Mouse (Mus musculus) inflammation-experienced regulatory T-cells, adult 6 months (primary cell): Measurements from ENCODE around the gene Snrnp27. TPM values are rescaled to one million over a fixed set of nuclear protein-coding genes. Genes with fewer than 3 reads are reported as not detected.

Source experiments
- ATAC-seq: one replicate; pipeline ENCODE4 v1.8.0; 2017
- polyA plus RNA-seq, 3 experiments: library from polyadenylated mRNA; unstranded; fragments of 100-300 nt; shearing (Covaris generic); gene quantifications; one replicate each; pipeline ENCODE4 v1.2.1; 2017

The Snrnp27 gene
- 100 to 1,000 TPM; 110 to 152 (median 125) TPM for polyA plus RNA-seq

DNA sequence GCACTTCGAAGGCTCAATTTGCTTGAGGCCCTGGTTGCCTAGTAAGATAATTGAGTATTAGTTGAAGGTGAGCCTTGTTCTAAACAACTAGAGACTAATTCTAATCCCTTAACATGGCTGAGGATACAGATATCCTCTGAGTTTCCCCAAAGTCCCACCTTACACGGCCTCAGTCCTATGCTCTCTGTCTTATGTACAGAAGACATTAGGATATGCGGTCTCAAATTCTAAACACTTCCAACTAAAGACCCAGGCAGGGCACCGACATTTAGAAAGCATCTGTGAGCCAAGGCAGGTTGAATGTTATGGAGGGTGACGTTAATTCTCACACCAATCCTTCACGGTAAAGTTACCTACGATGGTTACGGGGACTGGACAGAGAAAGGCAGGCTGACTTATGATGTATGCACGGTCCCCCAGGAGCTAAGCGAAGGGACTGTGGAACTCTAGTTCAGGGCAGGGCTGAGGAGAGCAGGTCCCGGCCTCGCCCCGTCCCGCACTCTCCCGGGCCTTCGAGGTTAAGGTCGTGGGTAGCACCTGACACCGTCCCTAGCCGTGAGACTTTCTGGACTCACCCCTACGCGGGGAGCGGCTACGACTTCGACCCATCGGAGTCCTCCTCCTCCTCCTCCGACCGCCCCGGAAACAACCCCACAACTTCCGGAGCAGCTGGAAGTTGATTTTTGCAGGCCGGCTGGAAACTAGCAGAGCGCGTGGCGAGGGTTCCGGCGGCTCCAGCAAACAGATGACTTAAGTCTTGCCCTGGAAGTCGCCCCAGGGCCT, at the start of gene Snrnp27:
Snrnp27 (minus strand) TSS at position 651 of the 783 bp plus-strand sequence.
- ATAC-seq = peak; percentile 95

- ATAC-seq = peak; percentile 95
These were observed 49.0 kb upstream of the Snrnp27 start, which contains the start of gene Gmcl1 for GRCm38 (mm10) chr6:86733183-86733876. Gmcl1 (minus strand) TSS chr6:86733383.

- ATAC-seq = peak; percentile 18
These were observed 48.2 kb upstream of the Snrnp27 start for GRCm38 (mm10) chr6:86732276-86733173.

GRCm38 (mm10) chr6:86728711-86729110, 44.4 kb upstream of the Snrnp27 start:
- no peak for ATAC-seq

DNA sequence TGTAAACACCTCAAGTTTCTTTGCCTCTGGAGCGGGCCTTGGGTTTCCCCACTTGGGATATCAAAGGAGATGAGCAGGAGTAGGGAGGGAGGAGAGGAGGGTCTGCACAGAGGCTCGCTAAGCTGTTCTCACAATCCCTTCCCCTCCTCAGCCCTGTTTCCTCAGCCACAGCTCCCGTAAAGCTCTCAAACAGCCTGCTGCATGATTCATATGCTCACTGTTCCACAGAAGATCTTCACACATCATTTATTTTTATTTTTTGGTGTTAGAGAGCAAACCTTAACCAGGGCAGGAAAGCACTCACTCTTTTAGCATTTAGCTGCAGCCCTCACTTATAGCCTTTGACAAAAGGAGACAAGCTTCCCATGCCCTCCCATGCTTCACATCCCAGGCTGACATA, 37.7 kb upstream of the Snrnp27 start:
- no peak for ATAC-seq

- no peak for ATAC-seq
These were observed 23.9 kb upstream of the Snrnp27 start for GRCm38 (mm10) chr6:86708072-86708774.

GRCm38 (mm10) chr6:86702577-86702976, 18.3 kb upstream of the Snrnp27 start:
- no peak for ATAC-seq

GRCm38 (mm10) chr6:86697903-86698302, 13.6 kb upstream of the Snrnp27 start:
- no peak for ATAC-seq

DNA sequence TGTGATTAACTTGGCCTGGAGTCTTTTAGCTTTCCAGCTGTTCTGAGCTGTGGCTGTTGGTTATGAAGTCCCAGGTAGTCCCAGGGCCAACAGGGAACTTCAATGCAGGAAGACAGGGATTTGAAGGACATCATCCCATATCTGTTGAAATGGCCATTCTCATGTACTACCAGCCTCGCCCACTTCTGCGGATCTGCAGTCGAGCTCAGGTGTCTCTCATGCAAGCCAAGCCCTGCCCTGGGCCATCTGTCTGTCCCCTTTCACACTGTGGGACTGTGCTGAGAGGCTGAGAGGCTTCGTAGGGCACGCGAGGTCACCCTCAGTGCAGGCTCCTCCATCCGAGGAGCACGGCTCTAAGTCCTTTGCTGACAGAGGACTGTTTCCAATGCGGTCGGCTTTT, 11.9 kb upstream of the Snrnp27 start:
- ATAC-seq = no peak

DNA sequence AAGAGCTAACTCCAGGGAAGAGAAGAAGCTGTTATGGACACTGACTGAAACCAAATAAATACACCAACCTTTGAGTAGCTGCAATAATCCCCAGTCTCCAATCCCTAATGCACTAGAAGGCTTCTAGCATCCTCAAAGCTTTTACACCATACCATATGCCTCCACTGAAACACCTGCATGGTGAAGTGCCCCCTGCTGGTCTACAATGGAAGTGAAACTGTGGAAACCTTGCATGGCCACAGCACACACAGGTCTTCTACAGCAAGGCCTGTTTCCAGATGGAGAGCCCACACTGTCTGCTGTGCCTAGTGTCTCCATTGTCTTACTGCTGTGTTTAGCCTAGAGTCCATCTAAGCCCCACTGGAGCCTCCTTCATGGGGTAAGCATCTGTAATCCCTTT, 10.1 kb upstream of the Snrnp27 start:
- ATAC-seq = peak; percentile 73

DNA sequence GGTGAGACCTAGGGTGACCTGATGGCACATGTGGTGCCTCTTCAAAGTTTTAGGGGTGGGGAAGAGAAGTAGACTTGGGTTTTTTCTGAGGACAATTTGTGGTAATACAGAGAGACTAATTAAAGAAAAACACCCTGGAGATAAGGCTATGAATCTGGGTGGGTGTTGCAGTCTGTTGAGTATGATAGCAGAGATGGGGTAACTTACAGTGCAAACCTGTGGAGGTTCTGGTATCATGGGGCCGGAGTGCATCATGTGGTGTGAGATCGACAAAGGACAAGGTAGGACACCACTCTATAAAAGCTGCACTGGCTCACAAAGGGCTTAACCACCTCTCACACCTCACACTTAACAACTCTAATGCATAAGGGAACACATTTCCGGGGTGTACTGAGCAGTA, 5.3 kb upstream of the Snrnp27 start:
- no peak for ATAC-seq

DNA sequence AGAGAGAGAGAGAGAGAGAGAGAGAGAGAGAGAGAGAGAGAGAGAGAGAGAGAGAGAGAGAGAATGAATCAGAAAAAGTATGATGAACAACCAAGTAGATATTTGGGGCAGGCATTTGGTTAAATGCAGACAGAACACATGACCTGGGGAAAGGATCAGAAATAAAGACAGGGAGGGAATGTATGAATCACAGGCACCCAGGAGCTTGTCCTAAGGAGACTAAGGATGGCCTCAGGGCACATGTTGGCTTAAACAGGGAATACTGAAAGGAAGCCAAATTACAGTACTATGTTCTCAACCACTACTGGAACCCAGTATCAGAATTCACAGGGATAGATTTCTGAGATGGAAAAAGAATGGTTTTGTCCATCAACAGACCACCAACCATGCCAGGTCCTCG, 2.6 kb upstream of the Snrnp27 start:
- no peak for ATAC-seq

DNA sequence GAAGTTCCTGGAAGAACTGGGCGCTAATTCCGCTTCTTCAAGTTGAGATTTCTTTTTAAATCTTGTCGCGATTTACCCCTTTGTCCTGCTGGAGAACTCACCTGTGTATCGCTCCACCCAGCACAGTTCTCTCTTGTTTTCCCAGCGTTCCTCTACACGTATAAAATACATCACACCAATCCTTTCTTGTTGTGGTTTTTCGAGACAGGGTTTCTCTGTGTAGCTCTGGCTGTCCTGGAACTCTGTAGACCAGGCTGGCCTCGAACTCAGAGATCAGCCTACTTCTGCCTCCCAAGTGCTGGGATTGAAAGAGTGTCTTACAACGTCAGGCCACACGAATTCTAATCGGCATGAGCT, 311 bp upstream of the Snrnp27 start:
- ATAC-seq = no peak

DNA sequence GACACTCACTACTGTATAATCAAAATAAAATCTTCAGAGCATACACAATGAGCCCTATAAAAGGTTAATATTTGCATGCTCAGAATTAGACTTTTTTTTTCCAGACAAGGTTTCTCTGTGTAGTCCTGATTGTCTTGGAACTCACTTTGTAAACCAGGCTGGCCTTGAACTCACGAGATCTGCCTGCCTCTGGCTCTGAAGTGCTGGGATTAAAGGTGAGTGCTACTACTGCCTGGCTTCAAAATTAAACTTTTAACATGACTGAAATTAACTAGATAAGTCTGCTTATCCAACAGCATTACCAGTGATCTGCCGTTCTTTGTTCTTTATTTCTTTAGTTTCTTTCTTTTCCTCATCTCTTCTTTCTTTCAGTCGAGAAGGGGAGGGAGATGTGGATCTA, 3.0 kb downstream of the Snrnp27 start:
- no peak for ATAC-seq

DNA sequence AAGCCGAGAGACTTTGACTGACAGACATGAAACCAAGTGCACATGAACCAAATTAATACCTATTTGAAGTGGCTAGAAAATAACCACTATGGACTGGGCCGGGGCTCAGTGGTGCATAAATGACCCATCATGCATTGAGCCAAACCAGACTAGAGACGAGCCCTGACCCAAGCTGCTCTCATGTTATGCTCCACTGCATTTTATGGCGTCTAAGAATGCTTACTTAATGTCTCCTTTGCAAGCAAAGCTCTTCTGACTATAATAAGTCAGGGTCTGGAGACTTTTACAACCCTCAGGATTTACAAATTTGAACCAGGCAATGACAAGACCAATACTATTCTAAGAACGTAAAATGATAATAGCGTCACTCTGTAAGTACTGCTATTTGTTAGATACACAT, 6.0 kb downstream of the Snrnp27 start:
- no peak for ATAC-seq

DNA sequence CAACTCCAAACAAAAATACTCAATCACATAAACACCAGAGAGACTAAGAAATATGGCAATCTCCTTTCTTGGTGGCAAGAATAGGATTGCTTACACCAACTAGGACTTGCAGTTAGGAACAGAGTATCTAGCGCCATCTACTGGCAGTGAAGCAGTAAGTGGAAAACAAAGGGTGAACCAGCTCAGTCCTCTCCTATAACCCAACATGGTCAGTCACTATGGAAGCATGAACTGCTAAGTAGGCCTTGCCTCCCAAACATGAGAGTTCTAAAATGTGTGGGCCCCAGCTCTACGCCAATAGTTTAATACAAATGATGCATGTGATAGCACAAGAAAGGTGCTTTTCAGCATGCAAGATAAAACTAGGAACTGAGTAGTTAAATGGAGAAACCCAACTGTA, 13.4 kb downstream of the Snrnp27 start:
- peak; percentile 12 for ATAC-seq

- ATAC-seq = peak; percentile 93
These were observed 15.0 kb downstream of the Snrnp27 start for GRCm38 (mm10) chr6:86669240-86669727.

GRCm38 (mm10) chr6:86668580-86669239, 15.6 kb downstream of the Snrnp27 start, which contains the start of gene Mxd1:
Mxd1 (minus strand) TSS chr6:86669161.
- ATAC-seq = no peak

- no peak for ATAC-seq
These were observed 17.3 kb downstream of the Snrnp27 start for GRCm38 (mm10) chr6:86667061-86667460.

DNA sequence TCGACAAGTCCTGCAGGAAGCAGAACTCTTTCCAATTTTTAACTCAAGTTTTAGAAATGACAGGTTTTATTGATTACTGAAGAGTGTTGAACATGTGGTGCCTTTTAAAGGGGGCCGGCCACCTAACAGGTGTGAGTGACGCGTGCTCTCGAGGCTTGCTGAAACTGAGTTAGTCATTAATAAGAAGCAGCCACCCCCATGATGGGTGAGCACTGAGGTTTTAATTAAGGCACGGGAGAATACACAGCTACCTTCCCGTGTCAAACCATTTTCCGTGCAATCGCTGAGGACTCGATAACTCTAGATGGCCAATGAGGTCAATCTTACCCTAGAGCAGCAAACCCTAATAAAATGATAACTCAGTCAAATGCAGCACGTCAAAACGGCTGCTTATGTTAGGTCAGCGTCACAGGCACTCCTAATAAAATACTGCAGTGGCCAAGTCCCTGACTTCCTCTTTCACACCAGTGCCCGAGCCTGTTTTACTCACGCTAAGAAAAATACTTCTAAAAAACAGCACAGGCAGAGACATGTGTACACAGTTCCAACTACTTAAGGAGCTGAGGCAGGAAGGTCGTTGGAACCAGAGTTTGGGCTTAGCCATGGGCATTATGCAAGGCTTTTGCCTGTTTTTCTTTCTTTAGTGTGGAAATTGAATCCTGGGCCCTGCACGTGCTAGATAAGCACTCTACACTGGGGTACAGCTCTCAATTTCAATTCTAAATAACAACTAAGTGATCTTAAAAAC, 18.6 kb downstream of the Snrnp27 start:
- ATAC-seq = no peak

GRCm38 (mm10) chr6:86665076-86665475, 19.2 kb downstream of the Snrnp27 start:
- ATAC-seq = no peak
